In genomic region chr4:138505171-138505870, GRCm38 (mm10) we compare ENCODE assay signal across 8 mouse cellular contexts. TPM values are rescaled to one million over a fixed set of nuclear protein-coding genes. Genes with fewer than 3 reads are reported as not detected.
DNase-seq lines count a peak whose midpoint lies in the region; ATAC-seq and TF ChIP-seq lines count a peak whose summit lies in the region.

No protein-coding gene starts in this region.

- H3K27me3 ChIP-seq in heart, embryonic 11.5 days (ENCODE audit: control insufficient read depth, insufficient read depth, low read length) = peaks cover 42% of the 10 kb centered on the region
- peaks cover 14% of the 10 kb centered on the region for H3K27me3 ChIP-seq in E14TG2a.4 (ENCODE audit: insufficient read depth, low read length)
- no peaks in the 10 kb centered on the region for H3K27me3 ChIP-seq in hindbrain, embryonic 15.5 days
- H3K27me3 ChIP-seq in stomach, embryonic 15.5 days (replicated peaks) = peaks cover 23% of the 10 kb centered on the region; the same call in 1 of the 2 replicates

- DNase-seq in heart, adult 18-20 months = peak; percentile 16 to 63
- DNase-seq in brain, embryonic 14.5 days (ENCODE audit: low read depth) = peak; percentile 82
- DNase-seq in lung, postnatal 10 days = peak; percentile 33
- DNase-seq in urinary bladder, adult 2 months (ENCODE audit: low spot score) = no peak

- no peak for TF ChIP-seq POLR2A in brain, embryonic 14.5 days (IDR thresholded peaks at IDR 0.05; ENCODE audit: borderline replicate concordance, extremely low read depth, insufficient read depth, insufficient read length, poor library complexity, severe bottlenecking)

- H3K4me3 ChIP-seq in heart, embryonic 11.5 days (ENCODE audit: low read depth, low read length) = no peak overlapping the region
- H3K4me3 ChIP-seq in E14TG2a.4 (replicated peaks; ENCODE audit: low read length) = peak overlapping the region; percentile 46
- H3K4me3 ChIP-seq in hindbrain, embryonic 15.5 days = 0 out of 2 replicates have a peak overlapping the region, but pooled peaks have one; percentile 7
- no peak overlapping the region for H3K4me3 ChIP-seq in stomach, embryonic 15.5 days (replicated peaks)

- 4% methylated on average over 10 of the region's 10 CpGs for WGBS in heart, embryonic 11.5 days (ENCODE audit: insufficient replicate concordance)
- 4% methylated on average over 10 of the region's 10 CpGs for WGBS in hindbrain, embryonic 15.5 days
- 6% methylated on average over 10 of the region's 10 CpGs for WGBS in stomach, embryonic 15.5 days

- H3K27ac ChIP-seq in heart, embryonic 11.5 days (ENCODE audit: low read depth, low read length) = no peak overlapping the region
- peak overlapping the region; percentile 82 for H3K27ac ChIP-seq in hindbrain, embryonic 15.5 days (replicated peaks)
- no peak overlapping the region for H3K27ac ChIP-seq in stomach, embryonic 15.5 days

- H3K9me3 ChIP-seq in heart, embryonic 11.5 days (replicated peaks; ENCODE audit: control insufficient read depth, low read length) = no peaks in the 10 kb centered on the region
- H3K9me3 ChIP-seq in E14TG2a.4 (ENCODE audit: low read length) = no peaks in the 10 kb centered on the region
- H3K9me3 ChIP-seq in hindbrain, embryonic 15.5 days = no peaks in the 10 kb centered on the region
- H3K9me3 ChIP-seq in stomach, embryonic 15.5 days = no peaks in the 10 kb centered on the region

- ATAC-seq in heart, embryonic 11.5 days (replicated peaks; ENCODE audit: insufficient number of reproducible peaks, low FRiP score, low TSS enrichment) = no peak
- ATAC-seq in hindbrain, embryonic 15.5 days (ENCODE audit: low FRiP score, low read depth) = peak; percentile 59
- 0 out of 2 replicates have a peak, but pooled peaks have one; percentile 29 for ATAC-seq in stomach, embryonic 15.5 days (ENCODE audit: insufficient read depth, low FRiP score, low read depth)

- TF ChIP-seq CTCF in E14TG2a.4 (conservative IDR thresholded peaks at IDR 0.05; ENCODE audit: low read length) = peak; percentile 57
- TF ChIP-seq CTCF in brain, embryonic 14.5 days (IDR thresholded peaks at IDR 0.05; ENCODE audit: borderline replicate concordance, extremely low read depth, insufficient read depth, insufficient read length) = peak; percentile 75

- no peaks in the 10 kb centered on the region for H3K36me3 ChIP-seq in heart, embryonic 11.5 days (ENCODE audit: control insufficient read depth, insufficient read depth, low read length)
- no peaks in the 10 kb centered on the region for H3K36me3 ChIP-seq in E14TG2a.4 (ENCODE audit: insufficient read depth, low read length)
- H3K36me3 ChIP-seq in hindbrain, embryonic 15.5 days = no peaks in the 10 kb centered on the region
- no peaks in the 10 kb centered on the region for H3K36me3 ChIP-seq in stomach, embryonic 15.5 days

- H3K4me1 ChIP-seq in heart, embryonic 11.5 days (ENCODE audit: control insufficient read depth, insufficient read depth, low read length) = no peaks in the 10 kb centered on the region
- H3K4me1 ChIP-seq in E14TG2a.4 (replicated peaks; ENCODE audit: low read depth, low read length) = peaks cover 19% of the 10 kb centered on the region
- H3K4me1 ChIP-seq in hindbrain, embryonic 15.5 days (replicated peaks) = peaks cover 42% of the 10 kb centered on the region
- peaks cover 13% of the 10 kb centered on the region for H3K4me1 ChIP-seq in stomach, embryonic 15.5 days

- no peak overlapping the region for H3K4me2 ChIP-seq in heart, embryonic 11.5 days
- H3K4me2 ChIP-seq in hindbrain, embryonic 15.5 days = peak overlapping the region; percentile 36
- H3K4me2 ChIP-seq in stomach, embryonic 15.5 days = peak overlapping the region; percentile 25

- H3K9ac ChIP-seq in heart, embryonic 11.5 days (ENCODE audit: low read depth, low read length) = no peak overlapping the region
- H3K9ac ChIP-seq in hindbrain, embryonic 15.5 days = no peak overlapping the region; the same call in 1 of the 2 replicates
- no peak overlapping the region for H3K9ac ChIP-seq in stomach, embryonic 15.5 days

RNA-seq across cellular contexts. Expression of gene Camk2n1, which starts 51.2 kb away (rescaled TPM):
- total RNA-seq in heart, adult 18-20 months (2021) = 10 to 100 TPM; 12.3 to 12.6 TPM
- polyA plus RNA-seq in heart, embryonic 11.5 days (2014; fragmentation: Nextera tagmentation; extraction: Ambion mirVana) = 1.2 and 1.4 TPM in 2 replicates
- polyA plus RNA-seq in brain, embryonic 14.5 days (2012; rRNA removed) = 28.3 and 37.4 TPM in 2 replicates
- polyA plus RNA-seq in hindbrain, embryonic 15.5 days (2015; fragmentation: Nextera tagmentation; extraction: Ambion mirVana) = 16.9 and 17.0 TPM in 2 replicates
- 5.0 and 5.2 TPM in 2 replicates for polyA plus RNA-seq in stomach, embryonic 15.5 days (2015; fragmentation: Nextera tagmentation; extraction: Ambion mirVana)
- polyA plus RNA-seq in urinary bladder, adult 2 months (2012; rRNA removed) = 20.1 and 23.5 TPM in 2 replicates

Comparison
In these comparisons a context has a peak if more than half of its experiments do, and no peak if none do; other contexts are left out.
1. H3K4me3 ChIP-seq: peak in E14TG2a.4 (single experiment) and hindbrain, embryonic 15.5 days (single experiment); none in heart, embryonic 11.5 days (single experiment) and stomach, embryonic 15.5 days (single experiment).